Mouse (Mus musculus) olfactory bulb, adult 2 months (tissue): ENCODE measurements around the gene Vmn1r173.
"Not testable (repeated sequence)": the region's sequence is repeated elsewhere in the genome, so short reads cannot be mapped to it uniquely, and the experiment has no call there.

ENCODE experiments used
- CTCF ChIP-seq: fragments of 200-500 bp; IDR thresholded peaks from 2 replicates; pipeline ENCODE4 v1.5.1; 2012; ENCODE audit warnings: low read depth, mild to moderate bottlenecking, low read length, moderate library complexity; ENCODE audit not compliant: insufficient read depth
- POLR2A ChIP-seq: fragments of 200-500 bp; IDR thresholded peaks from 2 replicates; pipeline ENCODE4 v1.6.1; 2012; ENCODE audit warnings: mild to moderate bottlenecking, low read depth, low read length, moderate library complexity; ENCODE audit not compliant: insufficient read depth

DNA sequence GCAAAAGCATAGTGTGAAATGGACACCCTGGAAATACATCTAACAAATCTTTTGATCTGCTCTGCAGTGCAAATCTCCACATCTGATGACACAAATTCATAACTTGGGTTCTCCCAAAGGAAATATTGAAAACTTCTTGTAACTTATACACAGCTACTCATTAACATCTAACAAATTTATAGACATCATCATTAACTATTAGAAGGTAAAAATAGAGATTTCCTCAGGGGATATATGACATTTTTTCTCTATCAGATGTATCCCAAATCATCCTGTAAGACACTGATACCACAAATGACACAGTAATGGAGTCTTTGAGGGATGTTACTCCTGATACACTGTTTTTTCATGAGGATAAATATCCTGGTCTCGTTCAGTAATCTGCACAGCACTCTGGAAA is at the start of gene Vmn1r173:
- not testable (repeated sequence) for TF ChIP-seq POLR2A, CTCF
